Mouse (Mus musculus): ENCODE measurements at regions not wholly inside any gene's neighbourhood (a gene's known extent, or its start where the extent isn't known, plus 50 kb on each side); places are given as distances from the start of the nearest gene placed in this dataset.

DNA sequence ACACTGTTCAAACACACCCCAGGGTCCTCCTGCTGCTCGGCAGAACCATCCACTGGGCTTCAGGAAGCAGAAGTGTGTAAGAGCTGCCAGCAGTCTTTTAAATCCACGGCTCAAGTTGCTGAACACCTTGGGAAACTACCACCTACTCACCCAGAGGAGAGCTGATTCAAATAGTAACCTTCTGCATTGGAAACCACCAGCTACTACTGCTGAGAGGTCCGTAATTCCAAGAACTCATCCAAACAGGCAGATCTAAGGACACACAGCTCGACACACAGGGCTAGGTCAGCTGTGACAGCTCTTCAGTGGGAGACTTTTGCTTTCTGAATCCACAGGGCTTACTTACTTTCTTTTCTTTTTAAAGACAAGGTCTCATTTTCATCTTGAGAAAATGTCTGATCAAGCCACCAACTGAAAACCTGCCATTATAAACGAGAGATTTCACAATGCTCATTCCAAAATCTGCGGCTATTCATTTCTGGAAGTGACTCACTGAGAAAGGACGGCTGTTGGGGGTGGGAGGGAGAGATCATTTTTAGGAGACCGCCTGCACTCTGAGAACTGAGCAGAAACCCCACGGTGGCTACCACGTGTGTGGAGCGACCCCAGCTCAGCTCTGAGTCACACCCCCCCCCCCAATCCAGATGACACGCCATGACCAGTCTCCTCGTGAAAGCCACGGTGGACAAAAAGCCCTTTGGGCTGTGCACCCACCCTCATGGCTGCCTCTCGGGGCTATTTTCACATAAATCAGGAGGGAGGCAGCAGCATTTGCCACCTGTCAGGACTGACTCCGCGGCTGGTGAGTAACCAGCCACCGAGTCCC, 129.5 kb upstream of the Klf14 start:
- TF ChIP-seq CEBPB (IDR thresholded peaks at IDR 0.05; ENCODE audit: low read depth) (peak; percentile 98), CTCF (IDR thresholded peaks at IDR 0.05; ENCODE audit: control insufficient read depth, insufficient read depth, insufficient read length) (no peak), MAX (IDR thresholded peaks at IDR 0.05) (peak; percentile 86)

Data from C2C12 (cell line).